Mouse (Mus musculus) right cerebral cortex, postnatal 36 days (tissue): ENCODE measurements at regions not wholly inside any gene's neighbourhood (a gene's known extent, or its start where the extent isn't known, plus 50 kb on each side); places are given as distances from the start of the nearest gene placed in this dataset.

Experiments used
- DNase-seq, 2 experiments: peaks; one replicate each; pipeline ENCODE4 v3.0.0; 2022; ENCODE audit warnings: low spot score in 2 of 2, mixed read lengths in 1 of 2

- no peak for DNase-seq
These were observed 155.3 kb downstream of the Tox3 start for GRCm38 (mm10) chr8:90192856-90193255.

- no peak for DNase-seq
These were observed 165.3 kb downstream of the Tox3 start for GRCm38 (mm10) chr8:90182807-90183206.

- DNase-seq = no peak
These were observed 171.4 kb downstream of the Tox3 start for GRCm38 (mm10) chr8:90176771-90177170.

- no peak for DNase-seq
These were observed 171.8 kb downstream of the Tox3 start for GRCm38 (mm10) chr8:90176335-90176734.

GRCm38 (mm10) chr8:90166639-90167038 lies 181.5 kb downstream of the Tox3 start:
- no peak for DNase-seq

GRCm38 (mm10) chr8:90151477-90151876 lies 196.7 kb downstream of the Tox3 start:
- no peak for DNase-seq

GRCm38 (mm10) chr8:90149903-90150302 lies 198.2 kb downstream of the Tox3 start:
- DNase-seq = peak in 1 of 2 experiments; percentile 14

GRCm38 (mm10) chr8:90134626-90135025 lies 213.5 kb downstream of the Tox3 start:
- DNase-seq = no peak

GRCm38 (mm10) chr8:90130704-90131267 lies 217.4 kb downstream of the Tox3 start:
- no peak for DNase-seq

GRCm38 (mm10) chr8:90125426-90125825 lies 222.7 kb downstream of the Tox3 start:
- DNase-seq = no peak

GRCm38 (mm10) chr8:90123101-90123500 lies 225.0 kb downstream of the Tox3 start:
- no peak for DNase-seq

- no peak for DNase-seq
These were observed 226.2 kb downstream of the Tox3 start for GRCm38 (mm10) chr8:90121935-90122334.

- no peak for DNase-seq
These were observed 227.1 kb downstream of the Tox3 start for GRCm38 (mm10) chr8:90121017-90121416.

GRCm38 (mm10) chr8:90115436-90115835 lies 232.7 kb downstream of the Tox3 start:
- peak; percentile 4 to 62 for DNase-seq

- DNase-seq = no peak
These were observed 247.6 kb downstream of the Tox3 start for GRCm38 (mm10) chr8:90100509-90100908.

- DNase-seq = no peak
These were observed 265.5 kb downstream of the Tox3 start for GRCm38 (mm10) chr8:90082630-90083029.

- DNase-seq = no peak
These were observed 271.8 kb downstream of the Tox3 start for GRCm38 (mm10) chr8:90076381-90076780.

- DNase-seq = no peak
These were observed 272.3 kb downstream of the Tox3 start for GRCm38 (mm10) chr8:90075796-90076195.

GRCm38 (mm10) chr8:90070006-90070405 lies 278.1 kb downstream of the Tox3 start:
- DNase-seq = no peak

GRCm38 (mm10) chr8:90069411-90069993 lies 278.6 kb downstream of the Tox3 start:
- DNase-seq = no peak

GRCm38 (mm10) chr8:90068441-90068840 lies 279.7 kb downstream of the Tox3 start:
- DNase-seq = no peak

GRCm38 (mm10) chr8:90064381-90064780 lies 283.8 kb downstream of the Tox3 start:
- DNase-seq = no peak

- no peak for DNase-seq
These were observed 284.9 kb downstream of the Tox3 start for GRCm38 (mm10) chr8:90063291-90063690.

- DNase-seq = no peak
These were observed 289.4 kb downstream of the Tox3 start for GRCm38 (mm10) chr8:90058631-90059166.
